Mouse (Mus musculus): ENCODE results near the gene Wdfy3. TPM values are rescaled to one million over a fixed set of nuclear protein-coding genes. Genes with fewer than 3 reads are reported as not detected.
A peak's percentile ranks its signal among the peaks of the same experiment; 100 is the strongest.

The Wdfy3 gene
- total and polyA plus RNA-seq, 2 experiments = 14.4 to 17.0 TPM

DNA sequence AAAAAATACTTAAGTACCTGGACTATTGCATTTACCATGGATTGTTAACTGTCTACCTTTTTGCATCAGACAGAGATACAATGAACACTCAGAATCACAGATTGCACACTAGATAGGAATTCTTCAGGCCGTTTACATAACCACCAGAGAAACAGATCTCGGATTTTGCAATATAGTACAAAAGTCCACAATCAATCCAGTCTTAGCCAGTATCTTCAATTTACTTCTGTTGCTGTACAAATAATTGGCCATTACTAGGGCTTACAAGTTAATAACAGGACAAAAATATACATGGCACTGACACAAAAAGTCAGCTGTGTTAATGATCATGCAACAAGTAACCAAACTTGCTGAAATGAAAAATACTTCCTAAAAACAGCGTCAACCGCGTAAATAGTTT lies 236.7 kb downstream of the Wdfy3 start:
- peaks cover 3% of the 10 kb centered on the region for H3K4me1 ChIP-seq (ENCODE audit: control insufficient read depth, insufficient read depth, low read length)
- H3K79me2 ChIP-seq (ENCODE audit: control insufficient read depth, insufficient read depth, low read length) = no peaks in the 10 kb centered on the region
- H3K27me3 ChIP-seq (ENCODE audit: control insufficient read depth, insufficient read depth, low read length) = no peaks in the 10 kb centered on the region
- DNase-seq (ENCODE audit: extremely low read depth, low read depth, low spot score) = peak; percentile 92
- WGBS = 27% methylated on average over 5 of the region's 5 CpGs
- H3K36me3 ChIP-seq (ENCODE audit: control insufficient read depth, insufficient read depth, low read length) = peaks cover 11% of the 10 kb centered on the region
- no peak overlapping the region for H3K9ac ChIP-seq (ENCODE audit: low read depth, low read length)
- TF ChIP-seq CTCF (IDR thresholded peaks at IDR 0.05; ENCODE audit: low read depth, low read length) = no peak
- no peak for TF ChIP-seq POLR2A (IDR thresholded peaks at IDR 0.05; ENCODE audit: extremely low read depth, insufficient read depth, low read length)
- no peak overlapping the region for H3K27ac ChIP-seq (replicated peaks; ENCODE audit: insufficient read depth, low read depth, low read length)
- H3K4me3 ChIP-seq (ENCODE audit: insufficient read depth, low read depth, low read length) = no peak overlapping the region

GRCm38 (mm10) chr5:101832042-101832441 lies 237.7 kb downstream of the Wdfy3 start:
- WGBS = 96% methylated on average over 6 of the region's 6 CpGs
- no peaks in the 10 kb centered on the region for H3K27me3 ChIP-seq (ENCODE audit: control insufficient read depth, insufficient read depth, low read length)
- H3K4me1 ChIP-seq (ENCODE audit: control insufficient read depth, insufficient read depth, low read length) = peaks cover 3% of the 10 kb centered on the region

GRCm38 (mm10) chr5:101830180-101830579 lies 239.5 kb downstream of the Wdfy3 start:
- H3K27ac ChIP-seq (replicated peaks; ENCODE audit: insufficient read depth, low read depth, low read length) = no peak overlapping the region

More at GRCm38 (mm10) chr5:101832042-101832441, 237.7 kb downstream of the Wdfy3 start:
- no peak for DNase-seq (ENCODE audit: extremely low read depth, low read depth, low spot score)
- Histone ChIP-seq H3K36me3 (ENCODE audit: control insufficient read depth, insufficient read depth, low read length) (peaks cover 9% of the 10 kb centered on the region), H3K27ac (replicated peaks; ENCODE audit: insufficient read depth, low read depth, low read length) (no peak overlapping the region), H3K79me2 (ENCODE audit: control insufficient read depth, insufficient read depth, low read length) (no peaks in the 10 kb centered on the region), H3K9ac (ENCODE audit: low read depth, low read length) (no peak overlapping the region), H3K4me3 (ENCODE audit: insufficient read depth, low read depth, low read length) (no peak overlapping the region)
- no peak for TF ChIP-seq CTCF (IDR thresholded peaks at IDR 0.05; ENCODE audit: low read depth, low read length)
- TF ChIP-seq POLR2A (IDR thresholded peaks at IDR 0.05; ENCODE audit: extremely low read depth, insufficient read depth, low read length) = no peak

GRCm38 (mm10) chr5:101828932-101829331 lies 240.8 kb downstream of the Wdfy3 start:
- H3K27me3 ChIP-seq (ENCODE audit: control insufficient read depth, insufficient read depth, low read length) = peaks cover 3% of the 10 kb centered on the region; the same call in 1 of the 2 replicates
- 90% methylated on average over 3 of the region's 3 CpGs for WGBS
- TF ChIP-seq CTCF (IDR thresholded peaks at IDR 0.05; ENCODE audit: low read depth, low read length) (no peak), POLR2A (IDR thresholded peaks at IDR 0.05; ENCODE audit: extremely low read depth, insufficient read depth, low read length) (no peak)
- H3K79me2 ChIP-seq (ENCODE audit: control insufficient read depth, insufficient read depth, low read length) = no peaks in the 10 kb centered on the region
- H3K9ac ChIP-seq (ENCODE audit: low read depth, low read length) = no peak overlapping the region
- peaks cover 3% of the 10 kb centered on the region for H3K4me1 ChIP-seq (ENCODE audit: control insufficient read depth, insufficient read depth, low read length)
- no peak overlapping the region for H3K27ac ChIP-seq (replicated peaks; ENCODE audit: insufficient read depth, low read depth, low read length)
- DNase-seq (ENCODE audit: extremely low read depth, low read depth, low spot score) = no peak
- no peak overlapping the region for H3K4me3 ChIP-seq (ENCODE audit: insufficient read depth, low read depth, low read length)
- H3K36me3 ChIP-seq (ENCODE audit: control insufficient read depth, insufficient read depth, low read length) = no peaks in the 10 kb centered on the region; the same call in 1 of the 2 replicates

More at GRCm38 (mm10) chr5:101830180-101830579, 239.5 kb downstream of the Wdfy3 start:
- no peaks in the 10 kb centered on the region for H3K79me2 ChIP-seq (ENCODE audit: control insufficient read depth, insufficient read depth, low read length)
- WGBS = 82% methylated on average over 8 of the region's 8 CpGs
- H3K9ac ChIP-seq (ENCODE audit: low read depth, low read length) = no peak overlapping the region
- TF ChIP-seq POLR2A (IDR thresholded peaks at IDR 0.05; ENCODE audit: extremely low read depth, insufficient read depth, low read length) (no peak), CTCF (IDR thresholded peaks at IDR 0.05; ENCODE audit: low read depth, low read length) (no peak)
- no peaks in the 10 kb centered on the region for H3K27me3 ChIP-seq (ENCODE audit: control insufficient read depth, insufficient read depth, low read length)
- peaks cover 3% of the 10 kb centered on the region for H3K4me1 ChIP-seq (ENCODE audit: control insufficient read depth, insufficient read depth, low read length)
- no peak for DNase-seq (ENCODE audit: extremely low read depth, low read depth, low spot score)
- H3K4me3 ChIP-seq (ENCODE audit: insufficient read depth, low read depth, low read length) = no peak overlapping the region
- H3K36me3 ChIP-seq (ENCODE audit: control insufficient read depth, insufficient read depth, low read length) = peaks cover 2% of the 10 kb centered on the region; the same call in 1 of the 2 replicates

DNA sequence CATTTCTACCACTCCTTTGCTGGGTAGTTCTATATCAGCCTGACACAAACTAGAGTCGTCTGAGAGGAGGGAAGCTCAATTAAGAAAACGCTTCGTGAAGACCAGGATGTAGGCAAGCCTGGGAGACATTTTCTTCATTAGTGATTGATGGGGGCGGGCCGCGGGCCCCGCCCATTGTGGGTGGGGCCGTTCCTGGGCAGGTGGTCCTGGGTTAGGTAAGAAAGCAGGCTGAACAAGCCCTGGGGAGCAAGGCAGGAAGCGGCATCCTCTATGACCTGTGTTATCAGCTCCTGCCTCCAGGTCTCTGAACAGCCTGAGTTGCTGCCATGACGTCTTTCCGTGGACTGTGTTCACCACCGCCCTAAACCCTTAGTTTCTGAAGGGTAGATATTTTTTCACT lies 242.2 kb downstream of the Wdfy3 start:
- H3K9ac ChIP-seq (ENCODE audit: low read depth, low read length) = no peak overlapping the region
- no peaks in the 10 kb centered on the region for H3K4me1 ChIP-seq (ENCODE audit: control insufficient read depth, insufficient read depth, low read length)
- no peak overlapping the region for H3K27ac ChIP-seq (replicated peaks; ENCODE audit: insufficient read depth, low read depth, low read length)
- H3K4me3 ChIP-seq (ENCODE audit: insufficient read depth, low read depth, low read length) = no peak overlapping the region
- peaks cover 3% of the 10 kb centered on the region; the same call in 1 of the 2 replicates for H3K27me3 ChIP-seq (ENCODE audit: control insufficient read depth, insufficient read depth, low read length)
- DNase-seq (ENCODE audit: extremely low read depth, low read depth, low spot score) = no peak
- H3K36me3 ChIP-seq (ENCODE audit: control insufficient read depth, insufficient read depth, low read length) = no peaks in the 10 kb centered on the region; the same call in 1 of the 2 replicates
- H3K79me2 ChIP-seq (ENCODE audit: control insufficient read depth, insufficient read depth, low read length) = no peaks in the 10 kb centered on the region
- WGBS = 32% methylated on average over 12 of the region's 12 CpGs
- TF ChIP-seq POLR2A (IDR thresholded peaks at IDR 0.05; ENCODE audit: extremely low read depth, insufficient read depth, low read length) (no peak), CTCF (IDR thresholded peaks at IDR 0.05; ENCODE audit: low read depth, low read length) (no peak)

DNA sequence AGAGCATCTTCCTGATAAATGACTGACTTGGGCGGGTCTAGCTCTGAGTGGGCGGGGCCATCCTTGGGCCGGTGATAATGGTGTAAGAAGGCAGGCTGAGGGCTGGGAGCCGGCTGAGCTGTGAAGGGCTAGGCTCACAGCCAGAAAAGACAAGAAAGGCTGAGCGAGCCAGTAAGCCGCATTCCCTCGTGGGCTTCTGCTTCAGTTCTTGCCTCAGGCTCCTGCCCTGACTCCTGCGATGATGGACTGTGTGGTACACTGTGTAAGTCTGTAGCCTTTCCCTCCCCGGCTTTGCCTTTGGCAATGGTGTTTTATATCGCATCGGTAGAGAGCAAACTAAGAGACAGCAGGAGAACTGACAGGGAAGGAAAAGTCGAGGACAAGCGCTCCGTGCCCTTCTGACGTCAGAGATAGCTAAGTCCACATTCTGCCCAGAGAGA lies 243.2 kb downstream of the Wdfy3 start:
- Histone ChIP-seq H3K27me3 (ENCODE audit: control insufficient read depth, insufficient read depth, low read length) (peaks cover 3% of the 10 kb centered on the region; the same call in 1 of the 2 replicates), H3K27ac (replicated peaks; ENCODE audit: insufficient read depth, low read depth, low read length) (no peak overlapping the region), H3K4me3 (ENCODE audit: insufficient read depth, low read depth, low read length) (no peak overlapping the region)

More for the DNA sequence above, 243.2 kb downstream of the Wdfy3 start:
- Histone ChIP-seq H3K36me3 (ENCODE audit: control insufficient read depth, insufficient read depth, low read length) (no peaks in the 10 kb centered on the region), H3K4me1 (ENCODE audit: control insufficient read depth, insufficient read depth, low read length) (no peaks in the 10 kb centered on the region), H3K79me2 (ENCODE audit: control insufficient read depth, insufficient read depth, low read length) (no peaks in the 10 kb centered on the region), H3K9ac (ENCODE audit: low read depth, low read length) (no peak overlapping the region)
- WGBS = 5% methylated on average over 15 of the region's 15 CpGs
- no peak for DNase-seq (ENCODE audit: extremely low read depth, low read depth, low spot score)
- TF ChIP-seq POLR2A (IDR thresholded peaks at IDR 0.05; ENCODE audit: extremely low read depth, insufficient read depth, low read length) = no peak
- TF ChIP-seq CTCF (IDR thresholded peaks at IDR 0.05; ENCODE audit: low read depth, low read length) = no peak

Data from liver, adult 2 months (tissue).